Mouse (Mus musculus): ENCODE results near the gene Erbin. TPM values are rescaled to one million over a fixed set of nuclear protein-coding genes. Genes with fewer than 3 reads are reported as not detected.

The Erbin gene
- polyA plus RNA-seq, 1 experiment from 2014 or later = 4.1 TPM

DNA sequence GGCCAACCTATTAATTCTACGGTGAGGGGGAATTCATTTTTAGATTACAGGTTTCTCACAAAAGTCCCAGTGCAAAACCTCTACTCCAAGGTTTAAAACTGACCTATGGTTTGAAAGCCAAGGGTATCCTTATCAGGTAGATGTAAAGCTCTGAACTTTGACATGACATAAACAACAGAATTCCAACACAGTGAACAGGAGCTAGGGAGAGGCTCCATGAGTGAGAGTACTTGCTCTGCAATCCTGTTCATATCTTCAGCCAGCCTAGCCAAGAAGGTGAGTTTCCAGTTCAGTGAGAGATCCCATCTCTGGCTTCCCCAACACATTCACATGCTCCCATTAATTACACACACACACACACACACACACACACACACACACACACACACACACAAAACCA lies 9.7 kb downstream of the Erbin start:
- H3K9ac ChIP-seq = no peak overlapping the region
- H3K4me1 ChIP-seq (replicated peaks) = peaks cover 13% of the 10 kb centered on the region
- H3K4me3 ChIP-seq (replicated peaks) = no peak overlapping the region
- ATAC-seq (ENCODE audit: low read depth) (no peak), DNase-seq (no peak)
- H3K36me3 ChIP-seq = no peaks in the 10 kb centered on the region
- no peaks in the 10 kb centered on the region for H3K9me3 ChIP-seq (replicated peaks)
- no peak overlapping the region for H3K27ac ChIP-seq
- no peak overlapping the region for H3K4me2 ChIP-seq
- no peaks in the 10 kb centered on the region for H3K27me3 ChIP-seq
- WGBS (ENCODE audit: insufficient replicate concordance) = 77% methylated on average over 1 of the region's 1 CpGs

DNA sequence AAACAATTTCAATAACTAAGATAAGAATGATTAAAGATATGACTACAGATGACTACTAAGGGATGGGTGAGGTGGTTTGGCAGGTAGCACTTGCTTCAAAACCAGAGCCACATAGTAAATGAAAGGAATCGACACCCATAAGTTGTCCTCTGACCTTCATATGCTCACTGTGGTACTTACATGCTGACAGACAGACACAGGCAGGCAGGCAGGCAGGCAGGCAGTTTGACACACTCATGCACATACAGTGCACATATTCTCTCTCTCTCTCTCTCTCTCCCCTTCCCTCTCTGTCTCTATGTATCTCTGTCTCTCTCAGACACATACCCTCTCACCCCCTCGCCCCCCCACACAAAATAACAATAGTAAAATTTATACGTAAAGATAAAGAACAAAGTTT lies 10.4 kb downstream of the Erbin start:
- H3K27ac ChIP-seq = no peak overlapping the region
- H3K36me3 ChIP-seq = no peaks in the 10 kb centered on the region
- no peak overlapping the region for H3K4me3 ChIP-seq (replicated peaks)
- ATAC-seq (ENCODE audit: low read depth) = no peak
- DNase-seq = no peak
- H3K4me1 ChIP-seq (replicated peaks) = peaks cover 13% of the 10 kb centered on the region
- H3K27me3 ChIP-seq = no peaks in the 10 kb centered on the region
- H3K4me2 ChIP-seq = no peak overlapping the region
- WGBS (ENCODE audit: insufficient replicate concordance) = 79% methylated on average over 3 of the region's 3 CpGs
- H3K9me3 ChIP-seq (replicated peaks) = no peaks in the 10 kb centered on the region
- no peak overlapping the region for H3K9ac ChIP-seq

DNA sequence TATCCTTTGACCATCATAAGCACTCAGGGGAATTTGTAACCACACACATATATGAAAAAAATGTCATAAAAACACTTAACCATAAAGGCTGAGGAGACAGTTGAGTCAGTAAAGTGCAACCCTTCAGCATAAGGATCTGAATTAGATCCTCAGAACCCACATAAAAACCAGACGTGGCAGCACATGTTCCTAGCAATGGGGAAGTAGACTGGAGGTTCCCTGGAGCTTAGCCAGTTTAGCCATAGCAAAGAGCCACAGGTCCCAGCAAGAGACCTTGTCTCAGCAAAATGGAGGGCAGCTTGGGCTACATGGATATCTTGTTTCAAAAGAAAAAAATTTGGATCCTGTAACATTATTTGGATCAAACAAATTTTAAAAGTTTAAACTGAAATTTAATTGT lies 20.3 kb downstream of the Erbin start:
- no peak for DNase-seq

DNA sequence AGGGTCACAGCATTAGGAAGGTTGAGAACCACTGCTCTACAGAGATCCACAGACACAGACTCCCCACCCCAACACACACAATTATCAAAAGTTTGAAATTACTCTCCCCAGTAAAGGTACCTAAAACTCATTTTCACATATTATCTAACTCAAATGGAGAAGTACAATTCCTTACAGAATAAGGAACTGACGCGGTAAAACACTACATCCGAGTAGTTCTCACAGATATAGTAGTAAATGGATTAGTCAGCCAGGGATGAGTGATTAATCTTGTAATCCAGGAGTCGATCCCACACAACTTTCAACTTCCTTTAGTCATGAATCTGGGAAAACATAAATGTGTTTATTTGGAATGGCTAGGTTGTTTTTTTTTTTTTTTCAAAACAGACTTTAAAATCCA lies 22.7 kb downstream of the Erbin start:
- Histone ChIP-seq H3K27me3 (no peaks in the 10 kb centered on the region), H3K27ac (no peak overlapping the region), H3K4me3 (replicated peaks) (no peak overlapping the region), H3K4me2 (no peak overlapping the region), H3K9me3 (replicated peaks) (no peaks in the 10 kb centered on the region), H3K4me1 (replicated peaks) (0 out of 2 replicates have a peak, but pooled peaks cover 3% of the 10 kb centered on the region), H3K36me3 (0 out of 2 replicates have a peak, but pooled peaks cover 2% of the 10 kb centered on the region), H3K9ac (no peak overlapping the region)
- ATAC-seq (ENCODE audit: low read depth) (no peak), DNase-seq (no peak)
- 78% methylated on average over 4 of the region's 4 CpGs for WGBS (ENCODE audit: insufficient replicate concordance)

More for the DNA sequence above, 20.3 kb downstream of the Erbin start:
- 65% methylated on average over 1 of the region's 1 CpGs for WGBS (ENCODE audit: insufficient replicate concordance)
- Histone ChIP-seq H3K27me3 (no peaks in the 10 kb centered on the region), H3K9me3 (replicated peaks) (no peaks in the 10 kb centered on the region), H3K36me3 (0 out of 2 replicates have a peak, but pooled peaks cover 2% of the 10 kb centered on the region), H3K27ac (no peak overlapping the region), H3K9ac (no peak overlapping the region), H3K4me1 (replicated peaks) (no peaks in the 10 kb centered on the region), H3K4me2 (no peak overlapping the region), H3K4me3 (replicated peaks) (no peak overlapping the region)
- no peak for ATAC-seq (ENCODE audit: low read depth)

DNA sequence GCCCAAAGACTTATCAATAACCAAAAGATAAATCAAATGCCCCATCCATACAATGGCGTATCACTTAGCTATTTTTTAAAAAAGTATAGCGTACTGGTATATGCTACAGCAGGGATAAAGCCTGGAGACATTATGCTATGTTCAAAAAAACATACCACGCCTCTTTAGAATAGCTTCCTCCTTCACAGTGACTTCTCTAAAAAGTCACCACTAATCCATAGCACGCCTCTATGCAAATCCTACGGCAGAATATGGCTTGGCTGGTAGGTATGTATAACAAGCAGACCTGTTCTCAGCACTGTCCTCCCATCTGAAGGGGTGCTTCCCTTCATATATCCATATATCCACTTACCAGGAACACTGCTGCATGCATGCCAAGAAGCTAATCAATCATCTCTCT lies 27.2 kb downstream of the Erbin start:
- Histone ChIP-seq H3K4me2 (no peak overlapping the region), H3K27ac (no peak overlapping the region), H3K9ac (no peak overlapping the region), H3K4me1 (replicated peaks) (peaks cover 11% of the 10 kb centered on the region; the same call in 1 of the 2 replicates), H3K27me3 (no peaks in the 10 kb centered on the region), H3K4me3 (replicated peaks) (no peak overlapping the region), H3K9me3 (replicated peaks) (no peaks in the 10 kb centered on the region), H3K36me3 (0 out of 2 replicates have a peak, but pooled peaks cover 2% of the 10 kb centered on the region)
- WGBS (ENCODE audit: insufficient replicate concordance) = 63% methylated on average over 5 of the region's 5 CpGs
- ATAC-seq (ENCODE audit: low read depth) = no peak
- no peak for DNase-seq

DNA sequence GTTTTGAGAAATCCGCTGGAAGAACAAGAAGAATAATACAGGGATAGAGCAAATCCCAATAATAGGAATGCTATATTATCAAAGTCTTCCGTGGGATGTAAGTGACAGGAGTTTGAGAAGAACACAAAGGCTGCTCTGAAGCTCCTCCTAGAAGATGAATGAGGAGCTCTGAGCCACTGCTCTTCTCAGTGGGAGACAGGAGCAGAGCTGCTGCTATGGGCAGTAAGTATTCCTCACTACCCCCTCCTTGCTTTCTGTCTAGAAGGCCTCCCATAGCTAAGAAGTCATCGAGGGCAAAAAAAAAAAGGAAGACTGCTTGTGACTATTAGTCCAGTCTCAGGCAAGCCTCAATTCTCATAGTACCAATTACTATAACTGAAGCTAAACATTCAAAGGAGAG lies 30.3 kb downstream of the Erbin start:
- Histone ChIP-seq H3K9me3 (replicated peaks) (no peaks in the 10 kb centered on the region), H3K9ac (no peak overlapping the region), H3K27me3 (no peaks in the 10 kb centered on the region), H3K4me2 (no peak overlapping the region), H3K27ac (no peak overlapping the region), H3K4me3 (replicated peaks) (no peak overlapping the region), H3K4me1 (replicated peaks) (peaks cover 11% of the 10 kb centered on the region; the same call in 1 of the 2 replicates), H3K36me3 (no peaks in the 10 kb centered on the region)
- no peak for DNase-seq
- WGBS (ENCODE audit: insufficient replicate concordance) = 53% methylated on average over 3 of the region's 3 CpGs
- no peak for ATAC-seq (ENCODE audit: low read depth)

DNA sequence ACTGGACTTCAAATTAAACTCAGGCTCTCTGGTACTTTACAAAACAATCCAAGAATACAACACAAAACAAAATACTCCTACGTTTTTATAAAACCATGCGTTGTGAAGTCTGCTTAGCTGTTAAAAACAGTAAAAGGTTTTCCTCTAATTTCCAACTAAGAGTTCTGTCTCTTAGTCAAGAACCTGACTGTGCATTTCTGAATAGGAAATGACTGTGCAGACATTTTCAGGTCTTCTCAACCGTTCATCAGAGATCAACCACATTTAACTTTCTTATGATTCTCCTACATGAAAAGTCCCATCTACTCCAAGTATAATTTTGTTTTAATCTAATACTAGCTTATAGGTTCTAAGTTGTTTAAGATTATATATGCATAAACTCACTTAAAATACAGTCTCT lies 33.8 kb downstream of the Erbin start:
- Histone ChIP-seq H3K4me2 (no peak overlapping the region), H3K36me3 (no peaks in the 10 kb centered on the region), H3K9ac (no peak overlapping the region), H3K4me1 (replicated peaks) (peaks cover 12% of the 10 kb centered on the region), H3K27me3 (no peaks in the 10 kb centered on the region), H3K9me3 (replicated peaks) (no peaks in the 10 kb centered on the region), H3K27ac (no peak overlapping the region), H3K4me3 (replicated peaks) (no peak overlapping the region)
- 50% methylated on average over 3 of the region's 3 CpGs for WGBS (ENCODE audit: insufficient replicate concordance)
- DNase-seq (no peak), ATAC-seq (ENCODE audit: low read depth) (no peak)

DNA sequence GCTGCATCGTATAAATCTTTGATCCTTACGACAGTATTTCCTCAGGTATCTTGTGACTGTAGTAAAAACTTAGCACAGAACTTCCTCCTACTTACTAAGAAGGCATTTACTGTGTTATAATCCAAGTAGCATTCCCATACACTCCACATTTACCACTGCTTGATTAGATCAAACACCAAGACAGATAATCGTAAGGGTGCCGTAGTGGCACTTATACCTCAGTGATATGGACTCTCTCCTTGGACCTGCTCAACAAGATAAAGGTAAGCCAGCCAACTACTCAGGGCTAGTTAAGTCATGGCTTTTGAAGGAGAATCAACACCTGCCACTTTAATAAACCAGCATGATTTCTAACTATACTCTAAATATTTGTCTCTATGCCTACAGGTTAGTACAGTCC lies 39.1 kb downstream of the Erbin start:
- H3K4me2 ChIP-seq = no peak overlapping the region
- no peak overlapping the region for H3K9ac ChIP-seq
- peaks cover 13% of the 10 kb centered on the region for H3K4me1 ChIP-seq (replicated peaks)
- H3K27me3 ChIP-seq = no peaks in the 10 kb centered on the region
- H3K36me3 ChIP-seq = peaks cover 9% of the 10 kb centered on the region; the same call in 1 of the 2 replicates
- DNase-seq (no peak), ATAC-seq (ENCODE audit: low read depth) (no peak)
- H3K4me3 ChIP-seq (replicated peaks) = no peak overlapping the region
- H3K27ac ChIP-seq = no peak overlapping the region
- no peaks in the 10 kb centered on the region for H3K9me3 ChIP-seq (replicated peaks)
- WGBS (ENCODE audit: insufficient replicate concordance) = 61% methylated on average over 4 of the region's 4 CpGs

DNA sequence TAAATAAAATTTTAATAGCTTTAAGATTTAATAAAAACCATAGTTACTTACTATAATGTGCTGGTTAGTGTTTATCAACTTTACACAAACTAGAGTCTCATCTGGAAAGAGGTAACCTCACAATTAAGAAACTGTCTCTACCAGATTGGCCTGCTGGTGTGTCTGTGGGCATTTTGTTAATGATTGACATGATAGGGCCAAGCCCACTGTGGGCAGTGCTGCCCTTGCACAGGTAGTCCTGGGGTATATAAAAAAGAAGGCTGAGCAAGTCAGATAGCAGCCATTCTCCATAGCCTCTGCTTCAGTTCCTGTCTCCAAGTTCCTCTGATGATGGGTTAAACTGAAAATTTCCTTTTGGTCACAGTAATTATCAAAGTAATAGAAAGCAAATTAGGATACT lies 43.6 kb downstream of the Erbin start:
- Histone ChIP-seq H3K9me3 (replicated peaks) (no peaks in the 10 kb centered on the region), H3K4me3 (replicated peaks) (no peak overlapping the region), H3K4me1 (replicated peaks) (peaks cover 30% of the 10 kb centered on the region), H3K27me3 (no peaks in the 10 kb centered on the region), H3K36me3 (peaks cover 9% of the 10 kb centered on the region; the same call in 1 of the 2 replicates), H3K9ac (no peak overlapping the region), H3K27ac (no peak overlapping the region), H3K4me2 (no peak overlapping the region)
- DNase-seq (no peak), ATAC-seq (ENCODE audit: low read depth) (no peak)

DNA sequence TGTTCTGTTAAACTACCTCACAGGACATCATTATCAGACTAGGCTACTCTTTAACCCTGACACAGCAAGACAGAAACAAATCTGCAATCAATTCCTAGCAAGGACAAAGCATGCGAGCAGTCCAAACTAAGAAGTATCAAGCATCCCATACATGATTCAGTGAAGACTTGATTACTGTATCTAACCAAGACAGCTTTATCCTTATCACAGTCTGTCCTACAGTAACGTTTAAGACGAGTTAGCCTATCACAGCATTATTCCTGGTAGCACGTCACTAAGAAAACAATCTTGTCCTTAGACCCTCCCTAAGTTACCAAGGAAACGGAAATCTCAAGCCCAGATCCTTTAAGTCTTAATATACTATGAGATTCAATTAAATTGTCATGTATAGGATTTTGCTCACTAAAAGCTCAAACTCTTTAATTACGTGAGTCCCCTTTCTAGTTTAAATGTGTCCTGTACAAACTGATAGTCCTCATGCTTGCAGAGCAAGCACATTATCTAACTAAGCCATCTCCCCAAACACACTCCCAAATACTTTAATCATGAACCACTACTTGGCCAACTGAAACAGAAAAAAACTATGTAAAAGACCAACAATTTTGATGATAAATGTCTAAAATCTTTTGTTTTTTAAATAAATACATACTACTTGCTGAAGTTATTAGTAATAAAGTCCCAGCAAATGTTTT lies 44.3 kb downstream of the Erbin start:
- Histone ChIP-seq H3K27ac (no peak overlapping the region), H3K9me3 (replicated peaks) (no peaks in the 10 kb centered on the region), H3K9ac (no peak overlapping the region), H3K4me3 (replicated peaks) (no peak overlapping the region), H3K36me3 (peaks cover 9% of the 10 kb centered on the region; the same call in 1 of the 2 replicates), H3K4me2 (no peak overlapping the region), H3K4me1 (replicated peaks) (peaks cover 23% of the 10 kb centered on the region), H3K27me3 (no peaks in the 10 kb centered on the region)
- ATAC-seq (ENCODE audit: low read depth) (peak; percentile 94), DNase-seq (peak; percentile 6)
- 29% methylated on average over 6 of the region's 6 CpGs for WGBS (ENCODE audit: insufficient replicate concordance)

DNA sequence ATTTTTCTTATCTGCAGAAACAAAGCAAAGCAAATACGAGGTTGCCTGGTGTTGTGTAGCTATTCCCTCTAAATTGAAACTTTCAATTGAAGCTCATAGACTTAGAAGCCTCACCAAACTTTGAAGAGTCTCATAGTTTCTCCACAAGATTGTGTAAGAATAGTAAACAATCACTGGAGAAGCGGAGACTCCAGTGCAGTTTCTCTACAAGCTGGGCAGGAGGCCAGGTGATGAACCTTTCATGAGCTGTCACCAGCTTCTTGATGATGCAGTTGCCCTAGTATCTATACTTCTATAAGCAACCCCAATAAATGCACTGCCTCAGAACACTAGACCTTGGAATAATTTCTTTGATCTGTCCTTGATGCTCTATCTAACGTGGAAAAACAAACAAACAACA lies 49.5 kb downstream of the Erbin start:
- DNase-seq (no peak), ATAC-seq (ENCODE audit: low read depth) (no peak)
- Histone ChIP-seq H3K4me3 (replicated peaks) (no peak overlapping the region), H3K9me3 (replicated peaks) (no peaks in the 10 kb centered on the region), H3K4me2 (no peak overlapping the region), H3K36me3 (peaks cover 4% of the 10 kb centered on the region; the same call in 1 of the 2 replicates), H3K4me1 (replicated peaks) (peaks cover 19% of the 10 kb centered on the region), H3K9ac (no peak overlapping the region), H3K27ac (no peak overlapping the region), H3K27me3 (no peaks in the 10 kb centered on the region)
- 71% methylated on average over 3 of the region's 3 CpGs for WGBS (ENCODE audit: insufficient replicate concordance)

DNA sequence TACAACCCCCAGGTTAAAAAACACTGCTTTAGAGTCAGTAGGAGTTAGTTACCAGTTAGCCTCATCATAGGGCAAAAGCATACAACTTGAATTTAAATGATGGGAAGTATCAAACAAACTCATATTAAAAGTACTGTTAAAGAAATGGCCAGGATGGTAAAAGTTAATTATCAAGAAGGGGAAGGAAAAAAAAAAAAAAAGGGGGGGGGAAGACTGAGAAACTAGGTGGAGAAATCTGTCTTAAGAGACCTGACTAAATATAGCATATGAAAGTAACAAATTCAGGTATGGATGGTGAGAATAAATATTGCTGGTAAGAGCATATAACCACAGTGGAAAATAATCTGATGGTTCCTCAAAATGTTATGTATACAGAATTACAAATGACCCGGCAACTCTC lies 50.2 kb downstream of the Erbin start:
- H3K4me2 ChIP-seq = no peak overlapping the region
- no peak overlapping the region for H3K9ac ChIP-seq
- H3K4me1 ChIP-seq (replicated peaks) = peaks cover 12% of the 10 kb centered on the region
- no peak overlapping the region for H3K4me3 ChIP-seq (replicated peaks)
- ATAC-seq (ENCODE audit: low read depth) = no peak
- peaks cover 4% of the 10 kb centered on the region; the same call in 1 of the 2 replicates for H3K36me3 ChIP-seq
- no peaks in the 10 kb centered on the region for H3K27me3 ChIP-seq
- 76% methylated on average over 1 of the region's 1 CpGs for WGBS (ENCODE audit: insufficient replicate concordance)
- H3K27ac ChIP-seq = no peak overlapping the region
- DNase-seq = no peak
- no peaks in the 10 kb centered on the region for H3K9me3 ChIP-seq (replicated peaks)
